Mouse (Mus musculus): ENCODE results near the gene Has3.
"Not testable (repeated sequence)": the region's sequence is repeated elsewhere in the genome, so short reads cannot be mapped to it uniquely, and the experiment has no call there.

The Has3 gene

DNA sequence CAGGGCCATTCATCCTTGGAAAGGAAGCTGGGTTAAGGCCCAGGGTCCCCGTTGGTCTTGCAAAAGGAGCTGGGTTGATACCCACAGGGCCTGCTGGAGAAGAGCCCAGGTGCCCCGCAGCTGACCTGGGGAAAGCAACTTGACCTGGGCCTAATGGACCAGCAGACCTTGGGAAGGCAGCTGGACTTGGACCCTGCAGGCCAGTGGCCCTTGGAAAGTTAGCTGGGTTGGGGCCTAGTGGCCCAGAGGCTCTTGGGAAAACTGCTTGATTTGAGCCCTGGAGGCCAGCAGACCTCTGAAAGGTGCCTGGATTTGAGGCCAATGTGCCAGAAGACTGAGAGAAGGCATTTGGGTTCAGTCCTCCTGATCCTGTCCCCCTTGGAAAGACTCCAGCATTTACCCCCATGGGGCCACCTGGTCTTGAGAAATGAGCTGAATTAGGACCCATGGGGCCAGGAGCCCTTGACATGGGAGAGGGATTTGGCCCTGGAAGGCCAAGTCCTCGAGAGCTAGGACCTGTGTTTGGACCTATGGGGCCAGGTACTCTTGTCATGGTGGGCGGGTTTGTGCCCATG, 14.9 kb downstream of the Has3 start:
- DNase-seq (ENCODE audit: low read depth, low spot score) = not testable (repeated sequence)

DNA sequence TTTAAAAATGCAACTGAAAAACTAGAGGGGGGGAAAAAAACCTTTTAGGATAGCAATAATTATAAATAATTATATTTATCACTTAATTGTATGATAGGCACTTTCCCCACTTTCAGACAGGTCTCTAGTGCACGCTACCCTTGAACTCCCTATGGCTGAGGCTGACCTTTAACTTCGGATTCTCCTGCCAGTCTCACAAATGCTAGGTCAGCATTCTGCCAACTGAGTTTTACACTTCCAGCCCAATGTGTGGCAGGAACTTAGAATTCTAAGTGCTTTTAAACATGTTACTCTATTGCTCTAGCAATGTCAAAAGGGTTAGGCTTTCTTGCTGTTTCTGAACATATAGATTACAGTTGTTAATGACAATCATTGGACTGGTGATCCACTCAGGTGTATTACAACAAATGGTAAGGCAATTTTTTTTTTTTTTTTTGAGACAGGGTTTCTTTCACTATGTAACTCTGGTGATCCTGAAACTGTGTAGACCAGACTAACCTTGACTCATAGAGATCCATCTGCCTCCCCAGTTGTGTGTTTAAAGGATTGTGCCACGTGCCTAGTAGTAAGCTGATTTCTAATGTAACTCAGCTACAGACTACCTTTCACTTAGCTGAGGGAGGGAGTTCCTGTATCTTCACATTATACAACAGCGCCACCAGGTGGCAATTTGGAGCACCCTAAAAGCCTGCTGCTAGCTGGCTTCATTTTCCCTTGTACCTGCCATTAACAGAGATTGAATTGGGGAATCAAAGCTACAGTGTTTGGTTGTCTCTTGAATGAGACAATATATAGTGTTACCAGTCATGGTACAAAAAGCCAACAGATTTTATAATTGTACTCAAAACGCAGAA, 17.5 kb downstream of the Has3 start:
- DNase-seq (ENCODE audit: low read depth, low spot score) = peak; percentile 78

DNA sequence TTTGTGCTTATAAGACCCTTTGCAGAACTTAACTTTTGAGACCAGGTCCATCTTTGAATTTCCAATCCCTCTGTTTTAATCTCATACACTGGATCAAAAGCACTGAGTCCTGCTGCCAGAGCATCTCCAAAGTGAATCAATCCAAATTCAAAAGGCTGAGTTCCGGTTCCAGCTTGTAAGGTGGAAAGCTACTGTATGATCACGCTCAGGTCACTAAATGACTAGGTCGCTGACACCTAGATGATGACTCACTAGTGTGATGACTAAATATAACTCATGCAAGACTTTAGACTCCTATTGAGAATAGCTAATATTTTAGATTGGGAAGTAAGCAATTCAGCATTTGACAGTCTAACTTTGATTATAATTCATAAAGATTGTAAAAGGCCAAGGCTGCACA, 18.8 kb downstream of the Has3 start:
- DNase-seq (ENCODE audit: low read depth, low spot score) = no peak

- DNase-seq (ENCODE audit: low read depth, low spot score) = no peak
These were observed 22.3 kb downstream of the Has3 start for GRCm38 (mm10) chr8:106892210-106892805.

DNA sequence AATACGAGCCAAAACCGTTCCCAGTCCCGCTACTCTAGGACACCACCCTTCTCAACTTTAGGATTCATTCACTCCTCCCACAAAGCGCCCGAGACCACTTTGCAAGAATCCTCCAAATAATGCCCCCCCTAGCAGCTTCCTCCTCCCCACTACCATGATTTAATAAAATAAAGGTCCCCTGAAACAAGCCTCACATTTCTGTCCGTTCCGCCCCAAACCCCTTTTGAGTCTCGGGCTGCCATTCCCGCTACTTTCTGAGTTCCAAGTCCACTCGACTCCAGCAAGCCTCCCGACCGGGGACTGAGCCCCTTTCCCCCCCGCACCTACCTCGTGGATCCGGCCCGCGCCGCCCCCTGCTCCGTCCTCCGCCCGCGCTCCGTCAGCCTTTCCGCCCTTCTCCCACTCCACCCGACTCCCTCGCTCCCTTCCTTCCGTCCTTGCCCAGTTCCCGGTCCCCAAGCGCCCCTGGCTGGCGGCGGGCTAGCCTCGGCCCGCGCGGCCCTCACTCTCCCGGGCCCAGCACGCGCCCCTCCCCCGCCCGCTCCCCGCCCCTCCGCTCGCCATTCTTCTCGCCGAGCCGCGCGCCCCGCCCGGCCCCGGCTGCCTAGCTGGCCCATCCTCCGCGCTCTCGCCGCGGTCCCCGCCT, 22.9 kb downstream of the Has3 start:
- no peak for DNase-seq (ENCODE audit: low read depth, low spot score)

DNA sequence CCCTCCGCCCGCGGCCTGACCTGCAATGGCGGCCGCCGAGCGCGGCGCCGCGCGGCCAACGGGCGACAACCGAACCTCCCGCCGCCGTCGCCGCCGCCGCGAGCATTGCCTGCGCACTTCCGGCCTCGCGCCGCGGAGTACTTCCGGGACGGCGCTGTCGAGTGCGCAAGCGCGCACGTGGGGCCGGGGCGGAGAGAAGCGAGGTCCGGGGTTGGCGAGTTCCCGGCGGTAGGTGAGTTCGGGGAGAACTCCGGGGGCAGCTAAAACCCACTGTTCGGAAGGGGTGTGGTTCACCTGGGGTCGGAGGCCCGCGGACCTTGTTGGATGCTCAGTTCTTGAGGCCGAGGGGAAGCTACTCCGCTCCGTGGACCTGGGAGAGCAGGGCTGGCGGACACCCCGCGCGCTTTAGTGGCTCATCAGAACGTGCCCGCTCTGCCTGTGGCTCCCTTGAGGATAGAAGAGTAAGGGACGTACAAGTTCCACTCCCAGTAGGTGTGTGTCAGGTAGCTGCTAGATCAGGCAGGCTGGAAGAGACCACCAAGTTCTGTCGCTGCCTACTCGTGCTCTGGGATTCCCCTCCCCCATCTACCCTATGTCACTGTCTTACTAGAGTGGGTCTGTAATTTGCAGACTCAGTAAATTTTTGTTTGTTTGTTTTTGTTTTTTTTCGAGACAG, 23.6 kb downstream of the Has3 start, which contains the start of gene Utp4:
Utp4 (plus strand) TSS at position 156 of the 676 bp plus-strand sequence.
- peak; percentile 77 for DNase-seq (ENCODE audit: low read depth, low spot score)

GRCm38 (mm10) chr8:106899473-106899872, 29.4 kb downstream of the Has3 start:
- no peak for DNase-seq (ENCODE audit: low read depth, low spot score)

DNA sequence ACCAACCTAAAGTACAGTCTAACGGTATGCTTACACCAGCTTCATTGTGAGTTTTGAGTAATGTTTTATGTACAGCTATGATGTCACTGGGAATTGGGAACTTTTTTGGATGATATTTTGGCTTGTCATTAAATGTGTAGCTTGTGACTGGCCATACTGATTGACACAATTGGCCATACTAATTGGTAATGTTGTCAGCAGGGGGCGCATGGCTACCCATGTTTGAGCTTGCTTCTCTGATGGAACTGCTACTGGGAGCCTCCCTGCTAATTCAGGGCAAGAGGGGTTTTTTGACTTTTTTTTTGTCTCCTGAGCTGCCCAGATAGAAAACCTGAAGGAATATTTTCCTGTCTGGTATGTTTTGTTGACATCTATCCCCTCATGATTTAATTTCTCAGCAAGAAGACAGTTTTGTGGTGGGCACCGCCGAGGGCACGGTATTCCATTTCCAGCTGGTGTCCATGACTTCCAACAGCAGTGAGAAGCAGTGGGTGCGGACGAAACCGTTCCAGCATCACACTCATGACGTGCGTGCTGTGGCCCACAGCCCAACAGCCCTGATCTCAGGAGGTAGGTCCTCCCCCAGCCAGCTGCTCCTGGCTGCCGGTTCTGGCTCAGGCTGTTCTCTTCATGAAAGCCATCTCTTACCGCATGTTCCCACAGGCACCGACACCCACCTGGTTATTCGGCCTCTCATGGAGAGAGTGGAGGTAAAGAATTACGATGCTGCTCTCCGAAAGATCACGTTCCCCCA, 35.9 kb downstream of the Has3 start:
- DNase-seq (ENCODE audit: low read depth, low spot score) = peak; percentile 57

- DNase-seq (ENCODE audit: low read depth, low spot score) = no peak
These were observed 36.6 kb downstream of the Has3 start for GRCm38 (mm10) chr8:106906635-106907034.

- no peak for DNase-seq (ENCODE audit: low read depth, low spot score)
These were observed 37.4 kb downstream of the Has3 start for GRCm38 (mm10) chr8:106907450-106907849.

GRCm38 (mm10) chr8:106908291-106908690, 38.2 kb downstream of the Has3 start:
- DNase-seq (ENCODE audit: low read depth, low spot score) = no peak

GRCm38 (mm10) chr8:106913631-106914030, 43.6 kb downstream of the Has3 start:
- DNase-seq (ENCODE audit: low read depth, low spot score) = no peak

GRCm38 (mm10) chr8:106919721-106920394, 49.8 kb downstream of the Has3 start:
- DNase-seq (ENCODE audit: low read depth, low spot score) = no peak

- no peak for DNase-seq (ENCODE audit: low read depth, low spot score)
These were observed 50.3 kb downstream of the Has3 start for GRCm38 (mm10) chr8:106920395-106920741.

- no peak for DNase-seq (ENCODE audit: low read depth, low spot score)
These were observed 54.0 kb downstream of the Has3 start for GRCm38 (mm10) chr8:106924057-106924456.

DNA sequence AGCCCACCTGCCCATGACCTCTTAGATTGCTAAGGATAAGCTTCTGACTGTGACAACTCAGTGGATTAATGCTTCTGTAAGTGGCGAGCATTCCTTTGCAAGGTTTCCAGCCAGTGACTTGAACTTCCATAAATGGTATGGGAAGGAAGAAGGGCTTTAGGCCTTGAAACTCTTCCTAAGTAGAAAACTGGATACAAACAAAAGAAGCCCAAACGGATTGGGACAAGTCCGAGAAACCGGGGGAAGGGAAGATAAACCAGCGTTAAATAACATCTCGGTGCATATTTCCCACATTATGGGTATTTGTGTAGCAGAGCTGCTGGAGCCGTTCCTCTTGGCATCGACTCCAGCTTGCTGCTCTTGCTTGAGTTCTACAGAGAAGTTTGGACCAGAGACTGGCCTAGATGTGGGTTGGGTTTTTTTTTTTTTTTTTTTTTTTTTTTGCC, 54.9 kb downstream of the Has3 start:
- peak; percentile 43 for DNase-seq (ENCODE audit: low read depth, low spot score)

- DNase-seq (ENCODE audit: low read depth, low spot score) = no peak
These were observed 55.4 kb downstream of the Has3 start for GRCm38 (mm10) chr8:106925446-106925845.

DNA sequence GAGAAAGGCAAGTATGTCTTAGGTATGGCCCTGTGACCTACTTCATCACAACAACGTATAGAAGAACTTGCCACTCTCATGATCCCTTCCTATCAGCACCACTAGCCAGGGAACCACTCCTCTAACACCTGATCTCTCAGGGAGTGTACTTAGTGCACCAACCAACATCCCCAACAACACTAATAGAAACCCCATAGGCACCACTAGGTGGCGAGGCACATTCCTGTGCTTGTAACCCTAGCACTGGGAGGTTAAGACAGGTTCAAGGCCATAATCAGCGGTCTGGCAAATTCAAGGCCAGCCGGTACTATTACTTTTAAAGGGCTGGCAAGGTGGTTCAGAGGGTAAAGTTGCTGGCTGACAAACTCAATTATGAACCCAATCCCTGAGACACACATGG, 57.2 kb downstream of the Has3 start:
- no peak for DNase-seq (ENCODE audit: low read depth, low spot score)

- DNase-seq (ENCODE audit: low read depth, low spot score) = not testable (repeated sequence)
These were observed 58.1 kb downstream of the Has3 start for GRCm38 (mm10) chr8:106928182-106928581.

DNA sequence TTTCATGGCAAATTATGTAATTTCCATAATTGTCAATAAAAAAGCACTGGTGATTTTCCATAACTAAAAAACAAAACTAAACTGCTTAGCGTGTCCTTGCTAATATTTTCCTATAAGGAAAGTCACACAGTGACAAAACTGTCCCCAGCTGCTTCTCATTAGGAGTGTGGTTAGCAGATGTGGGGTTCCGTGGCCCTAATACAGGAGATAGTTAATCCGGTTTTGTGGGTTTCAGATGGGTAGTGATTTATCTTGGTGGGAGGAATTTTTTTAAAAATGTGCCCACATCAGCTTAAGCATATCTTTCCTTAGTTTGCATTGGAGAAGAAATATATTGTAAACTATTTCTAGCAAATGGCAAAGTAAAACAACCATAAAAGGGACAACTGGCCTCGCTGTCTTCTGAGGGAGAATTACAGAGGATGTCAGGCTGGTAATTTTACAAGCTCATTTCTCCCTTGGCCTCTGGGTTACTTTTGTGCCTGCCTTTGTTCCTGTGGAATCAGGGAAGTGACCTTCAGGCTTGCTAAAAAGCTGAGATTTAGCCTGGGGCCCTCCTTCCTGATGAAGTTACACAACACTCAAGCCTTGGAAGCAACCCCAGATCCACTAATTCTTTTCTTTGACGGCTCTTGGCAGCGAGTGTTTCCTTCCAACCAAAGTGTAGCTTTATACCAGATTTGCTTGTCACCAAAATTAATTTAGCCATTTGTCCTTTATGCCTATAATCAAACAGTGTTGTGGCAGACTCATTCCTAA, 59.3 kb downstream of the Has3 start:
- DNase-seq (ENCODE audit: low read depth, low spot score) = peak; percentile 69
